Mouse (Mus musculus) erythroblast, embryonic 14.5 days (primary cell): Measurements from ENCODE around the gene Gpc6.

Source experiments
- GATA1 ChIP-seq: IDR thresholded peaks from 2 replicates; pipeline ENCODE4 v1.6.1; 2012; ENCODE audit warnings: low read length, inconsistent platforms, mixed read lengths
- TAL1 ChIP-seq: IDR thresholded peaks from 3 replicates; pipeline ENCODE4 v1.6.1; 2012; ENCODE audit warnings: low read length, inconsistent platforms, mixed read lengths

DNA sequence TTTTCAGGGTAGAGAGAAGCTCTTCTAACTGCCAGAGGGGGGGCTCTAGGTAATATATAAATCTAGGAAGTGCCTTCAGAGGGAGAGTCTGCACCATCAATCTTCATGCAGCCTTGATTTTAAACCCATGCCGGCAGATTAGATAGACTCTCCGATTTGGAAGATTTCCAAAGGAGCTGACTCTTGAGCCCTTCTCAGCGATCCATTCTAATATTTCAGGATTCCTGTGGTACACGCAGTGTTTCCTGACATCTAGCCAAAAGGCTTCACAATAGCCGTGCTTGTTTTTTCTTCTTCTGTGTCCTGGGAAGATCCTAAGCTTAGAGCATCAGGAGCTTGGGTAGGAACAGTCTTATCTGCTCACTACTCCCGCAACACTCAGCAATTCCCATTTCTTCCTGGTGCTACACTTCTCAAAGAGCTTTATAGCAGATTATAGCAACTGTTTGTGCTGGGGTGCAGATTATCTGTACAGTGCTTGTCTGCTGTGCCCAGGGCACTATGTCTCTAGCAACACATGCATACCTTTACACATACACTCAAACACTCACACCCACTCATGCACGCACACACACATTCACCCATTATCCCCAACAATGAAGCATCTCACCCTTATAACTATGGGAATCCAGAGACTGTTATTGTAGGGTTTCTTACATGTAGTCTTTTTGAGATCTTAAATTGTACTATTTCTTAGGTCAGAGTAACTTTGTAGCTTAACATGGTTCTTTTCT lies 3.8 kb downstream of the Gpc6 start:
- TF ChIP-seq GATA1 (no peak), TAL1 (no peak)
